Mouse (Mus musculus): ENCODE data around the gene Oas1e. TPM values are rescaled to one million over a fixed set of nuclear protein-coding genes. Genes with fewer than 3 reads are reported as not detected.

Gene Oas1e
- polyA plus RNA-seq, 1 experiment from 2014 or later, result not detected

Other genes with a start within 250 kb of the Oas1e start
- gene Tpcn1, start 206.9 kb downstream of the Oas1e start, polyA plus RNA-seq (2015; fragmentation: Nextera tagmentation; extraction: Ambion mirVana), result 21.0 and 22.3 TPM in 2 replicates
- gene Iqcd, start 206.5 kb downstream of the Oas1e start, polyA plus RNA-seq (2015; fragmentation: Nextera tagmentation; extraction: Ambion mirVana), result 0.60 and 0.80 TPM in 2 replicates
- 16.2 and 17.6 TPM in 2 replicates for gene Rita1, start 182.9 kb downstream of the Oas1e start, polyA plus RNA-seq (2015; fragmentation: Nextera tagmentation; extraction: Ambion mirVana)
- gene Ddx54, start 182.8 kb downstream of the Oas1e start, polyA plus RNA-seq (2015; fragmentation: Nextera tagmentation; extraction: Ambion mirVana), result 45.6 and 46.8 TPM in 2 replicates
- not detected in 2 replicates for gene Cfap73, start 161.3 kb downstream of the Oas1e start, polyA plus RNA-seq (2015; fragmentation: Nextera tagmentation; extraction: Ambion mirVana)
- gene Rasal1, start 146.7 kb downstream of the Oas1e start, polyA plus RNA-seq (2015; fragmentation: Nextera tagmentation; extraction: Ambion mirVana), result 0.32 TPM in 1 of 2 replicates, not detected in the other
- 6.2 and 7.2 TPM in 2 replicates for gene Dtx1, start 83.6 kb downstream of the Oas1e start, polyA plus RNA-seq (2015; fragmentation: Nextera tagmentation; extraction: Ambion mirVana)
- 0.21 and 0.38 TPM in 2 replicates for gene Oas2, start 45.7 kb downstream of the Oas1e start, polyA plus RNA-seq (2015; fragmentation: Nextera tagmentation; extraction: Ambion mirVana)
- gene Oas3, start 17.9 kb downstream of the Oas1e start, polyA plus RNA-seq (2015; fragmentation: Nextera tagmentation; extraction: Ambion mirVana), result 0.11 and 0.25 TPM in 2 replicates
- 0.32 and 0.46 TPM in 2 replicates for gene Oas1c, start 17.0 kb upstream of the Oas1e start, polyA plus RNA-seq (2015; fragmentation: Nextera tagmentation; extraction: Ambion mirVana)
- not detected in 2 replicates for gene Oas1f, start 51.8 kb upstream of the Oas1e start, polyA plus RNA-seq (2015; fragmentation: Nextera tagmentation; extraction: Ambion mirVana)
- not detected in 2 replicates for gene Oas1h, start 65.9 kb upstream of the Oas1e start, polyA plus RNA-seq (2015; fragmentation: Nextera tagmentation; extraction: Ambion mirVana)
- 0.14 and 0.59 TPM in 2 replicates for gene Oas1g, start 92.1 kb upstream of the Oas1e start, polyA plus RNA-seq (2015; fragmentation: Nextera tagmentation; extraction: Ambion mirVana)
- gene Oas1a, start 112.0 kb upstream of the Oas1e start, polyA plus RNA-seq (2015; fragmentation: Nextera tagmentation; extraction: Ambion mirVana), result 1.2 and 1.5 TPM in 2 replicates
- gene Oas1d, start 119.0 kb upstream of the Oas1e start, polyA plus RNA-seq (2015; fragmentation: Nextera tagmentation; extraction: Ambion mirVana), result not detected in 2 replicates
- gene Rph3a, start 214.6 kb upstream of the Oas1e start, polyA plus RNA-seq (2015; fragmentation: Nextera tagmentation; extraction: Ambion mirVana), result 0.15 and 0.19 TPM in 2 replicates